Mouse (Mus musculus) neural tube, embryonic 14.5 days (tissue): ENCODE results near the gene H2afx. TPM values are rescaled to one million over a fixed set of nuclear protein-coding genes. Genes with fewer than 3 reads are reported as not detected.
A peak's percentile ranks its signal among the peaks of the same experiment; 100 is the strongest.
"Not testable (repeated sequence)": the region's sequence is repeated elsewhere in the genome, so short reads cannot be mapped to it uniquely, and the experiment has no call there.

ENCODE experiments used
- ATAC-seq: fragments of 200-750 bp; cut with Nextera tagmentation; 2 replicates; pipeline ENCODE4 v1.8.0; 2017; ENCODE audit warnings: low read depth, mild to moderate bottlenecking, moderate TSS enrichment, moderate library complexity
- H3K27ac ChIP-seq: fragments of 300-500 bp; sonication (generic); 2 replicates; pipeline ENCODE4 v1.5.1; 2014; ENCODE audit warnings: low read depth, mild to moderate bottlenecking, control low read depth, low read length, moderate library complexity, mixed read lengths
- H3K27me3 ChIP-seq: fragments of 300-500 bp; sonication (generic); 2 replicates; pipeline ENCODE4 v1.6.1; 2014; ENCODE audit warnings: low read length; ENCODE audit not compliant: control insufficient read depth, insufficient read depth
- H3K36me3 ChIP-seq: fragments of 300-500 bp; sonication (generic); 2 replicates; pipeline ENCODE4 v1.6.1; 2014; ENCODE audit warnings: low read length, mixed read lengths; ENCODE audit not compliant: control insufficient read depth, insufficient read depth
- H3K4me1 ChIP-seq: fragments of 300-500 bp; sonication (generic); 2 replicates; pipeline ENCODE4 v1.6.1; 2014; ENCODE audit warnings: low read length; ENCODE audit not compliant: control insufficient read depth, insufficient read depth
- H3K4me2 ChIP-seq: fragments of 300-500 bp; sonication (generic); 2 replicates; pipeline ENCODE4 v1.6.1; 2014; ENCODE audit warnings: mild to moderate bottlenecking, low read depth, low read length, control low read depth
- H3K4me3 ChIP-seq: fragments of 300-500 bp; sonication (generic); 2 replicates; pipeline ENCODE4 v1.5.1; 2014; ENCODE audit warnings: low read depth, low read length, control low read depth, mixed read lengths
- H3K9ac ChIP-seq: fragments of 300-500 bp; sonication (generic); replicated peaks from 2 replicates; pipeline ENCODE4 v1.6.1; 2014; ENCODE audit warnings: low read depth, mild to moderate bottlenecking, control low read depth, low read length, mixed read lengths
- H3K9me3 ChIP-seq: fragments of 300-500 bp; sonication (generic); 2 replicates; pipeline ENCODE4 v1.6.1; 2016; ENCODE audit warnings: low read length; ENCODE audit not compliant: control insufficient read depth
- WGBS: fragments of 180-500 bp; shearing (Covaris S2); extraction: QIAGEN DNeasy Blood & Tissue Kit; methylation state at CpG from one replicate; pipeline ENCODE4 v1.1.7; 2014; 5-methylcytosine and 5-hydroxymethylcytosine counted together
- polyA plus RNA-seq: library from polyadenylated mRNA; unstranded; fragments of >200 nt; fragmentation: Nextera tagmentation; extraction: Ambion mirVana; gene quantifications from 2 replicates; pipeline ENCODE4 v1.2.1, GENCODE M21; 2014

The H2afx gene
- polyA plus RNA-seq, 1 experiment from 2014 or later, result 92.3 TPM

GRCm38 (mm10) chr9:44335331-44336092, 1.0 kb downstream of the H2afx start:
- H3K4me1 ChIP-seq, result peaks cover 4% of the 10 kb centered on the region; the same call in 1 of the 2 replicates
- H3K27me3 ChIP-seq, result no peaks in the 10 kb centered on the region
- peaks cover 26% of the 10 kb centered on the region; the same call in 1 of the 2 replicates for H3K36me3 ChIP-seq
- H3K27ac ChIP-seq, result peak overlapping the region; percentile 87
- WGBS, result 0% methylated on average over 50 of the region's 50 CpGs
- peak; percentile 9; the same call in 1 of the 2 replicates for ATAC-seq
- H3K4me2 ChIP-seq, result peak overlapping the region; percentile 83
- peak overlapping the region; percentile 88 for H3K9ac ChIP-seq
- H3K4me3 ChIP-seq, result peak overlapping the region; percentile 82
- no peaks in the 10 kb centered on the region for H3K9me3 ChIP-seq

GRCm38 (mm10) chr9:44336093-44336406, 1.6 kb downstream of the H2afx start:
- Histone ChIP-seq H3K9ac (peak overlapping the region; percentile 88), H3K27ac (peak overlapping the region; percentile 87), H3K4me2 (peak overlapping the region; percentile 83), H3K27me3 (no peaks in the 10 kb centered on the region), H3K4me3 (peak overlapping the region; percentile 82), H3K9me3 (no peaks in the 10 kb centered on the region), H3K4me1 (peaks cover 4% of the 10 kb centered on the region; the same call in 1 of the 2 replicates), H3K36me3 (peaks cover 23% of the 10 kb centered on the region; the same call in 1 of the 2 replicates)
- under 1% methylated on average over 5 of the region's 5 CpGs for WGBS
- ATAC-seq, result no peak

- peaks cover 20% of the 10 kb centered on the region; the same call in 1 of the 2 replicates for H3K36me3 ChIP-seq
These were observed 2.0 kb downstream of the H2afx start for GRCm38 (mm10) chr9:44336513-44336912.

GRCm38 (mm10) chr9:44336964-44337363, 2.5 kb downstream of the H2afx start:
- no peak overlapping the region for H3K9ac ChIP-seq
- H3K4me2 ChIP-seq, result peak overlapping the region; percentile 83; the same call in 1 of the 2 replicates
- ATAC-seq, result no peak
- H3K27ac ChIP-seq, result no peak overlapping the region
- peaks cover 4% of the 10 kb centered on the region; the same call in 1 of the 2 replicates for H3K4me1 ChIP-seq
- no peaks in the 10 kb centered on the region for H3K9me3 ChIP-seq
- H3K36me3 ChIP-seq, result peaks cover 16% of the 10 kb centered on the region; the same call in 1 of the 2 replicates
- 77% methylated on average over 3 of the region's 3 CpGs for WGBS
- H3K4me3 ChIP-seq, result no peak overlapping the region
- H3K27me3 ChIP-seq, result no peaks in the 10 kb centered on the region

More at GRCm38 (mm10) chr9:44336513-44336912, 2.0 kb downstream of the H2afx start:
- not testable (repeated sequence) for H3K9ac ChIP-seq, H3K9me3 ChIP-seq, H3K27ac ChIP-seq, H3K27me3 ChIP-seq, H3K4me1 ChIP-seq, ATAC-seq, H3K4me3 ChIP-seq
- WGBS, result 30% methylated on average over 4 of the region's 4 CpGs
- H3K4me2 ChIP-seq, result peak overlapping the region; percentile 83; the same call in 1 of the 2 replicates

GRCm38 (mm10) chr9:44337436-44338169, 3.1 kb downstream of the H2afx start:
- H3K36me3 ChIP-seq, result peaks cover 12% of the 10 kb centered on the region; the same call in 1 of the 2 replicates
- WGBS, result 68% methylated on average over 9 of the region's 9 CpGs
- no peak for ATAC-seq
- no peaks in the 10 kb centered on the region for H3K27me3 ChIP-seq
- H3K9ac ChIP-seq, result no peak overlapping the region
- H3K4me3 ChIP-seq, result no peak overlapping the region
- H3K4me2 ChIP-seq, result no peak overlapping the region
- no peaks in the 10 kb centered on the region for H3K9me3 ChIP-seq
- H3K27ac ChIP-seq, result no peak overlapping the region
- H3K4me1 ChIP-seq, result peaks cover 4% of the 10 kb centered on the region; the same call in 1 of the 2 replicates

GRCm38 (mm10) chr9:44338574-44338973, 4.1 kb downstream of the H2afx start:
- no peak overlapping the region for H3K4me2 ChIP-seq
- H3K27ac ChIP-seq, result no peak overlapping the region
- no peak overlapping the region for H3K4me3 ChIP-seq
- H3K36me3 ChIP-seq, result peaks cover 2% of the 10 kb centered on the region; the same call in 1 of the 2 replicates
- H3K9me3 ChIP-seq, result no peaks in the 10 kb centered on the region
- H3K4me1 ChIP-seq, result peaks cover 12% of the 10 kb centered on the region; the same call in 1 of the 2 replicates
- ATAC-seq, result no peak
- no peaks in the 10 kb centered on the region for H3K27me3 ChIP-seq
- WGBS, result 87% methylated on average over 5 of the region's 5 CpGs
- no peak overlapping the region for H3K9ac ChIP-seq

- Histone ChIP-seq H3K27ac (no peak overlapping the region), H3K9me3 (no peaks in the 10 kb centered on the region), H3K36me3 (0 out of 2 replicates have a peak, but pooled peaks cover 2% of the 10 kb centered on the region), H3K4me1 (peaks cover 8% of the 10 kb centered on the region; the same call in 1 of the 2 replicates), H3K4me2 (no peak overlapping the region), H3K9ac (no peak overlapping the region), H3K4me3 (no peak overlapping the region), H3K27me3 (no peaks in the 10 kb centered on the region)
- no peak for ATAC-seq
- WGBS, result 96% methylated on average over 5 of the region's 5 CpGs
These were observed 7.0 kb downstream of the H2afx start for GRCm38 (mm10) chr9:44341487-44341886.

GRCm38 (mm10) chr9:44342173-44342572, 7.7 kb downstream of the H2afx start:
- Histone ChIP-seq H3K9ac (no peak overlapping the region), H3K36me3 (0 out of 2 replicates have a peak, but pooled peaks cover 2% of the 10 kb centered on the region), H3K4me1 (peaks cover 7% of the 10 kb centered on the region; the same call in 1 of the 2 replicates), H3K27me3 (no peaks in the 10 kb centered on the region), H3K4me3 (no peak overlapping the region), H3K4me2 (no peak overlapping the region), H3K27ac (no peak overlapping the region), H3K9me3 (no peaks in the 10 kb centered on the region)
- no peak for ATAC-seq
- 91% methylated on average over 3 of the region's 3 CpGs for WGBS
